Mouse (Mus musculus): ENCODE measurements around the gene Epb41l2.

The Epb41l2 gene

GRCm38 (mm10) chr10:25359208-25359958 is at the start of gene Epb41l2:
TSS of gene Epb41l2 (plus strand) at chr10:25359798.
- DNase-seq, result peak; percentile 59

GRCm38 (mm10) chr10:25309996-25310395 is 49.6 kb upstream of the Epb41l2 start:
- DNase-seq, result no peak

- DNase-seq, result no peak
These were observed 48.9 kb upstream of the Epb41l2 start for GRCm38 (mm10) chr10:25310736-25311135.

GRCm38 (mm10) chr10:25311554-25312212 is 47.9 kb upstream of the Epb41l2 start:
- no peak for DNase-seq

- DNase-seq, result no peak
These were observed 45.6 kb upstream of the Epb41l2 start for GRCm38 (mm10) chr10:25313856-25314584.

- no peak for DNase-seq
These were observed 41.9 kb upstream of the Epb41l2 start for GRCm38 (mm10) chr10:25317665-25318064.

GRCm38 (mm10) chr10:25318405-25318804 is 41.2 kb upstream of the Epb41l2 start:
- no peak for DNase-seq

GRCm38 (mm10) chr10:25319531-25319930 is 40.1 kb upstream of the Epb41l2 start:
- DNase-seq, result no peak

- DNase-seq, result no peak
These were observed 38.4 kb upstream of the Epb41l2 start for GRCm38 (mm10) chr10:25321198-25321597.

- DNase-seq, result no peak
These were observed 33.9 kb upstream of the Epb41l2 start for GRCm38 (mm10) chr10:25325690-25326089.

- no peak for DNase-seq
These were observed 32.1 kb upstream of the Epb41l2 start for GRCm38 (mm10) chr10:25327511-25327910.

GRCm38 (mm10) chr10:25330094-25330493 is 29.5 kb upstream of the Epb41l2 start:
- no peak for DNase-seq

- no peak for DNase-seq
These were observed 28.1 kb upstream of the Epb41l2 start for GRCm38 (mm10) chr10:25331321-25332049.

GRCm38 (mm10) chr10:25333390-25334079 is 26.1 kb upstream of the Epb41l2 start:
- no peak for DNase-seq

- DNase-seq, result no peak
These were observed 18.9 kb upstream of the Epb41l2 start for GRCm38 (mm10) chr10:25340675-25341074.

GRCm38 (mm10) chr10:25342801-25343200 is 16.8 kb upstream of the Epb41l2 start:
- no peak for DNase-seq

- no peak for DNase-seq
These were observed 5.7 kb upstream of the Epb41l2 start for GRCm38 (mm10) chr10:25353941-25354340.

- no peak for DNase-seq
These were observed 5.2 kb upstream of the Epb41l2 start for GRCm38 (mm10) chr10:25354390-25354789.

GRCm38 (mm10) chr10:25359959-25360811 is 587 bp downstream of the Epb41l2 start:
- peak; percentile 2 for DNase-seq

GRCm38 (mm10) chr10:25362235-25362634 is 2.6 kb downstream of the Epb41l2 start:
- no peak for DNase-seq

GRCm38 (mm10) chr10:25365158-25365557 is 5.6 kb downstream of the Epb41l2 start:
- DNase-seq, result no peak
